Mouse (Mus musculus) heart, embryonic 14.5 days (tissue): ENCODE data around the gene Cfap97. TPM values are rescaled to one million over a fixed set of nuclear protein-coding genes. Genes with fewer than 3 reads are reported as not detected.
"Not testable (repeated sequence)": the region's sequence is repeated elsewhere in the genome, so short reads cannot be mapped to it uniquely, and the experiment has no call there.

Experiments
- ATAC-seq: fragments of 200-750 bp; cut with Nextera tagmentation; 2 replicates; pipeline ENCODE4 v1.8.0; 2017; ENCODE audit warnings: low read depth, moderate TSS enrichment; ENCODE audit not compliant: insufficient number of reproducible peaks, insufficient read depth, low FRiP score
- H3K27ac ChIP-seq, 2 experiments: fragments of 200-500 bp in 1 of 2; fragments of 300-500 bp in 1 of 2; sonication (generic) in 1 of 2; replicated peaks in 1 of 2; 2 replicates each; pipeline ENCODE4 v1.5.1; 2012 to 2014; ENCODE audit warnings: low read depth in 2 of 2, low read length in 2 of 2, control low read depth in 1 of 2, mild to moderate bottlenecking in 1 of 2, mixed read lengths in 1 of 2; ENCODE audit not compliant: control insufficient read depth in 1 of 2, insufficient read depth in 1 of 2
- H3K27me3 ChIP-seq: fragments of 300-500 bp; sonication (generic); 2 replicates; pipeline ENCODE4 v1.6.1; 2014; ENCODE audit warnings: mild to moderate bottlenecking, low read length, control low read depth; ENCODE audit not compliant: control insufficient read depth, insufficient read depth
- H3K36me3 ChIP-seq: fragments of 300-500 bp; sonication (generic); 2 replicates; pipeline ENCODE4 v1.6.1; 2014; ENCODE audit warnings: mild to moderate bottlenecking, control low read depth, low read length, mixed read lengths; ENCODE audit not compliant: control insufficient read depth, insufficient read depth
- H3K4me1 ChIP-seq, 2 experiments: fragments of 200-500 bp in 1 of 2; fragments of 300-500 bp in 1 of 2; sonication (generic) in 1 of 2; 2 replicates each; pipeline ENCODE4 v1.6.1; 2012 to 2014; ENCODE audit warnings: low read length in 2 of 2, control low read depth in 1 of 2, mixed read lengths in 1 of 2; ENCODE audit not compliant: control insufficient read depth in 2 of 2, insufficient read depth in 2 of 2
- H3K4me2 ChIP-seq: fragments of 300-500 bp; sonication (generic); 2 replicates; pipeline ENCODE4 v1.6.1; 2014; ENCODE audit warnings: mild to moderate bottlenecking, low read length
- H3K4me3 ChIP-seq, 2 experiments: fragments of 200-500 bp in 1 of 2; fragments of 300-500 bp in 1 of 2; sonication (generic) in 1 of 2; 2 replicates each; pipeline ENCODE4 v1.5.1; 2012 to 2014; ENCODE audit warnings: low read length in 2 of 2, mild to moderate bottlenecking in 2 of 2, control low read depth in 1 of 2, low read depth in 1 of 2, moderate library complexity in 1 of 2; ENCODE audit not compliant: control insufficient read depth in 1 of 2, insufficient read depth in 1 of 2
- H3K9ac ChIP-seq: fragments of 300-500 bp; sonication (generic); 2 replicates; pipeline ENCODE4 v1.6.1; 2014; ENCODE audit warnings: mild to moderate bottlenecking, low read length
- H3K9me3 ChIP-seq: fragments of 300-500 bp; sonication (generic); 2 replicates; pipeline ENCODE4 v1.6.1; 2016; ENCODE audit warnings: low read length, control low read depth; ENCODE audit not compliant: control insufficient read depth
- WGBS: fragments of 180-500 bp; shearing (Covaris S2); extraction: QIAGEN DNeasy Blood & Tissue Kit; methylation state at CpG from one replicate; pipeline ENCODE4 v1.1.7; 2014; 5-methylcytosine and 5-hydroxymethylcytosine counted together
- polyA plus RNA-seq: library from polyadenylated mRNA; unstranded; fragments of >200 nt; fragmentation: Nextera tagmentation; extraction: Ambion mirVana; gene quantifications from 2 replicates; pipeline ENCODE4 v1.2.1, GENCODE M21; 2014

Gene Cfap97
- 19.5 and 21.8 TPM in 2 replicates for polyA plus RNA-seq

DNA sequence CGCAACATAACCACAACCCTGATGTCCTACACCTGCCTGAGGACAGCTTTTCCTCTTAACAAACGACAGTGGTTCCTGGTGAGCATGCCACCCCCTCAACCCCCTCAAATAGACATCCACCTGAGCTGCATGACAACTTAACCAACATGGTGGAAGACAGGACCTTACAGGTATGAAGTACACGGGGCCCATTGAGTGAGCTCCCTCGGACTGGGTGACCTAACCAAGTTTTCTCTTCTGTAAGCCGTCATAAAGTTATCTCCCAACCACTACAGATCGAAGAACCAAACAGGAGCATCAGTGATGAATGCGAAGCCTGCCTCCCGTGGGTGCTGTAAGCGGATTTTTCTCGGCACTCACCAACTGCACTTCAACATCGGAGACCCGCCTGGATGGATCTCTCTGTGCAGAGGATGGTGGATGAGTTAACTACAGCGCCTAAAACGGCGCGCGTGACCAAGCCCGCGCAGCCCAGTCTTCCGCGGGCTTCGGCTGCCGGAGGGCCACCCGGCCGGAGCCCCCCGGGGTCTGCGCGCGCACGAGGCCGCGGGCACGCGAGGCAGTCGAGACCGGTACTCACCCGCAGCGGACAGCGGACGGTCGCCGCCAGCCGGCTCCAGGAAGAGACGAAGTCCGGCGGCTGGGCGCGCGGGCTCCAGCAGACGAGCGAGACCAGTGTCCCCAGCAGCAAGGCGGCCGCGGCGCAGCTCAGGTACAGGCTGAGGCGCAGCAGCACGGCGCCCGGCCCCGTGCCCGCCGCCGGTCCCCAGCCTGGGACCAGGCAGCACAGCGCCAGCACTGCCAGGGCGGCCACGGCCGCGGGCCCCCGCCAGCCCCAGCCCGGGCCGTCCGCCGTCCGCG, at the start of gene Cfap97:
Gene Cfap97 (plus strand): TSS at position 570 of the 861 bp plus-strand sequence.
- H3K4me3 ChIP-seq: peak within 1 kb of the TSS; percentile 80 to 98
- no peaks in the 10 kb centered on the region for H3K36me3 ChIP-seq
- H3K4me1 ChIP-seq: peaks cover 8 to 10% of the 10 kb centered on the region in 2 experiments
- H3K27ac ChIP-seq: peak within 1 kb of the TSS in 1 of 2 experiments; percentile 63; a peak in 2 of 4 replicates
- peak; percentile 74 for ATAC-seq
- no peaks in the 10 kb centered on the region for H3K9me3 ChIP-seq
- peak within 1 kb of the TSS; percentile 94 for H3K4me2 ChIP-seq
- peak within 1 kb of the TSS; percentile 90 for H3K9ac ChIP-seq
- peaks cover 4% of the 10 kb centered on the region; the same call in 1 of the 2 replicates for H3K27me3 ChIP-seq
- WGBS: 2% methylated on average over 62 of the region's 75 CpGs

DNA sequence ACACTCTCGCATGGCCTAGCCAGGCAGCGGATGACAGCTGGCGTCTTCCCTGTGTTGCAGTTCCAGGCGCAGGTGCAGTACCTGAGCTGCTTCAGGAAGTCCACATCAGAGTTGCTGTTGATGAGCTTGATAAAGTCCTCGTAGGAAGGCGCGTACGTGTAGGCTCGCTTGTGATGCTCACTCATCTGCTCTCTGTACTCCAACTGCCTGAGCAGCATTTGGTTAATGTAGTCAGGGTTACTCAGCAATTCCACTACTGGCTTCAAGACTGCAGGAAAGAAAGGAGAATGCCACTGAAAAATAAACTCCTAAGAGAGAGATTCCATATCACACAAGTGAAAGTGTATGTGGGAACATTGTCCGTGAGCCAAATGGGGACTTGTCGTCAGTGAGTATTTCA, 48.1 kb upstream of the Cfap97 start:
- no peak overlapping the region for H3K27ac ChIP-seq
- H3K4me2 ChIP-seq: no peak overlapping the region
- WGBS: 91% methylated on average over 11 of the region's 11 CpGs
- H3K4me3 ChIP-seq: no peak overlapping the region
- H3K27me3 ChIP-seq: no peaks in the 10 kb centered on the region
- H3K4me1 ChIP-seq: no peaks in the 10 kb centered on the region
- no peak overlapping the region for H3K9ac ChIP-seq
- peaks cover 7% of the 10 kb centered on the region; the same call in 1 of the 2 replicates for H3K9me3 ChIP-seq
- no peak for ATAC-seq
- H3K36me3 ChIP-seq: peaks cover 25% of the 10 kb centered on the region

DNA sequence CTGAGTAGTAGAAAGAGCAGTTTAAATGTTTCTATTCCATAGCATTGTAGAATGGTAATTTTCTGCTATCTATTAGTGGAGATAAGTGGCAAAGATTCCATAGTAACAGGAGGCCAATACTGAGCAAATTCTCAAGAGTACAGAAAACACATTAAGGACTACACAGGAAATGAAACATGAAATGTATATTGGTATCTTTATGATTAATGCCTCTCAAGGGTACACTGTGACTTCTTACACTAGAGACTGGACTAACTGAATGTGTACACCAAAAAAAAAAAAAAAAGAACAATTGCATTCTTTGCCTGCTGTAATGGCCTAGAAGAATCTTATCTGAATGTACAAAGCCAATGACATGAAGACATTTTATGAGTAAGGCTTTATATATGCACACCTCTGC, 43.9 kb upstream of the Cfap97 start:
- H3K9ac ChIP-seq: no peak overlapping the region
- H3K27me3 ChIP-seq: no peaks in the 10 kb centered on the region
- no peaks in the 10 kb centered on the region for H3K9me3 ChIP-seq
- no peak for ATAC-seq
- peaks cover 20% of the 10 kb centered on the region for H3K36me3 ChIP-seq
- H3K4me2 ChIP-seq: no peak overlapping the region
- H3K27ac ChIP-seq: no peak overlapping the region
- H3K4me3 ChIP-seq: no peak overlapping the region
- peaks cover 0 to 5% of the 10 kb centered on the region in 2 experiments; a peak in 3 of 4 replicates for H3K4me1 ChIP-seq

DNA sequence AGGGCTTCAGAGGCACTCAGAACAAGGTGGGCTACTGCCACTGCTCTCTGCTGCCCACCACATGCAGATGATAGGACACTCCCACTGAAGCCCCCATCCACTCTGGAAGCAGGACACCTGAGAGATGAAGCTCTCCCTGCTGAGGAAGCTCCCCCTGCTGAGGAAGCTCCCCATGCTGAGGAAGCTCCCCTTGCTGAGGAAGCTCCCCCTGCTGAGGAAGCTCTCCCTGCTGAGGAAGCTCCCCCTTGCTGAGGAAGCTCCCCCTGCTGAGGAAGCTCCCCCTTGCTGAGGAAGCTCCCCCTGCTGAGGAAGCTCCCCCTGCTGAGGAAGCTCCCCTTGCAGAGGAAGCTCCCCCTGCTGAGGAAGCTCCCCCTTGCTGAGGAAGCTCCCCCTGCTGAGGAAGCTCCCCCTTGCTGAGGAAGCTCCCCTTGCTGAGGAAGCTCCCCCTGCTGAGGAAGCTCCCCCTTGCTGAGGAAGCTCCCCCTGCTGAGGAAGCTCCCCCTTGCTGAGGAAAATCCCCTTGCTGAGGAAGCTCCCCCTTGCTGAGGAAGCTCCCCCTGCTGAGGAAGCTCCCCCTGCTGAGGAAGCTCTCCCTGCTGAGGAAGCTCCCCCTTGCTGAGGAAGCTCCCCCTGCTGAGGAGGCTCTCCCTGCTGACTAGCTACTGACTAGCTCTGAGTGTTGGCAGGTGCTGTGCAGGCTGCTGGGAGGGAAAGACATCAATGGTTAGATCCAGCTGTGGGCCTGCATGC, 38.0 kb upstream of the Cfap97 start:
- ATAC-seq, H3K27ac ChIP-seq, H3K27me3 ChIP-seq, H3K4me1 ChIP-seq, H3K9ac ChIP-seq, H3K4me2 ChIP-seq, H3K9me3 ChIP-seq, H3K4me3 ChIP-seq: not testable (repeated sequence)
- H3K36me3 ChIP-seq: peaks cover 13% of the 10 kb centered on the region; the same call in 1 of the 2 replicates

DNA sequence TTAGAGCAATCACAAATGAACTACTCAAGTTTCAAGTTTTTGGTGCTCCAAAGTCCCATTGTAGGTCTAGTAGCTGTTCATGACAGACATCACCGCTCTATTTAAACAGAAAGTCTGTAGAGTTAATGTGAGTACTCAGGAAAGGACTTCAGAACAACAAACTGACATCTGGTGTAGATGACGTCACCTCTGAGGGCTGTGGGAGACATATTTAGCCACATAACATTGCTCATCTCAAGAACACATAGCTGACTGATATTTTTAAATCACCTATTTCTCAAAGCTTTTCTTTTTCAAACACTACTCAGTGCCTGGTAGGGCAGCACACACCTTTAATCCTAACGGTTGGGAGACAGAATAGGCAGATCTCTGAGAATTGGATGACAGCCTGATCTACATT, 34.4 kb upstream of the Cfap97 start:
- H3K4me2 ChIP-seq: no peak overlapping the region
- no peak overlapping the region for H3K4me3 ChIP-seq
- no peaks in the 10 kb centered on the region for H3K27me3 ChIP-seq
- H3K9me3 ChIP-seq: no peaks in the 10 kb centered on the region
- 60% methylated on average over 3 of the region's 3 CpGs for WGBS
- H3K9ac ChIP-seq: no peak overlapping the region
- H3K27ac ChIP-seq: no peak overlapping the region
- H3K4me1 ChIP-seq: peaks cover 0 to 4% of the 10 kb centered on the region in 2 experiments; a peak in 1 of 4 replicates
- no peak for ATAC-seq
- H3K36me3 ChIP-seq: peaks cover 10% of the 10 kb centered on the region; the same call in 1 of the 2 replicates

DNA sequence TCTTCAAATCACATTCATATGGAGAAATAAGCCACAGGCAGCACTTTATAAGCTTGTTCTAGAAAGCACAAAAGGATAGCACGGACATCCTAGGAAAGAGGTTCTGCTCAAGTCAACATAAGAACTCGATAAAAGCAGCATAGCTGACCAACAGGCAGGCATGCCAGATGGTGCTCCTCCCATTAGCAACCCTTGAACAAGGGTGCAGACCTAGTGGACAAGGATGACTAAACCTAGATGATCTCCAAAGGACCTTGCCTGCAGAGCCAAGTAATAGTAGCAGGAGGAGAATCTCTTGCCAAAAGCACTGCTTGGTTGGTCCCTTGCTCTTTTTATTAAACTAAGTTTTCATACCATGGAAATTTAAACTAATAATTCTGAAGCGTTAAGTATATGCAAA, 32.4 kb upstream of the Cfap97 start:
- H3K9ac ChIP-seq: no peak overlapping the region
- H3K4me2 ChIP-seq: no peak overlapping the region
- peaks cover 13% of the 10 kb centered on the region; the same call in 1 of the 2 replicates for H3K36me3 ChIP-seq
- H3K9me3 ChIP-seq: no peaks in the 10 kb centered on the region
- H3K27ac ChIP-seq: no peak overlapping the region
- no peaks in the 10 kb centered on the region for H3K27me3 ChIP-seq
- WGBS: 88% methylated on average over 3 of the region's 3 CpGs
- no peak for ATAC-seq
- H3K4me1 ChIP-seq: peaks cover 0 to 4% of the 10 kb centered on the region in 2 experiments; a peak in 1 of 4 replicates
- no peak overlapping the region for H3K4me3 ChIP-seq

DNA sequence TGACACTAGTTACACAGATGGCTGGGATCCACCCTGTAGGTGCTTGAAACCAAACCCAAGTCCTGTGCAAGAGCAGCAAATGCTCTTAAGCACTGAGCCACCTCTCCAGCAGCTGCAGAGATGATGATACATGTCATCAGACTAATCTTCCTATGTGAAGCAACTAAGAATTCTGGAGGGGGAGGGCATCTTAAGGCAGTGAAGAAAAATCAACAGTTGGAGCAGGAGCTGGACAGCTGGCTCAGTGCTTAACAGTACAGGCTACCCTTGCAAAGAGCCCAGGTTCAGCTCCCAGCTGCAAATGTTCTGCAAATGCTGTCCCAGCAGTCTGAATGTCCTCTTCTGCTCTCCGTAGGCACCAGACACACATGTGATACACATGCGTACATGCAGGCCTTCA, 29.1 kb upstream of the Cfap97 start:
- Histone ChIP-seq H3K27ac (no peak overlapping the region), H3K4me1 (no peaks in the 10 kb centered on the region), H3K9me3 (no peaks in the 10 kb centered on the region), H3K4me2 (no peak overlapping the region), H3K4me3 (no peak overlapping the region), H3K27me3 (no peaks in the 10 kb centered on the region), H3K36me3 (0 out of 2 replicates have a peak, but pooled peaks cover 3% of the 10 kb centered on the region), H3K9ac (no peak overlapping the region)
- WGBS: 93% methylated on average over 2 of the region's 2 CpGs
- no peak for ATAC-seq
